Mouse (Mus musculus) hematopoietic multipotent progenitor cell, adult 10-12 weeks (in vitro differentiated cells): Measurements from ENCODE around the gene Abcf2. TPM values are rescaled to one million over a fixed set of nuclear protein-coding genes. Genes with fewer than 3 reads are reported as not detected.

Source experiments
- polyA plus RNA-seq: library from polyadenylated mRNA; stranded (reverse); fragments of >175 nt; gene quantifications from 2 replicates; pipeline ENCODE4 v1.2.3, GENCODE M21; 2012; ENCODE audit warnings: low replicate concordance

The Abcf2 gene
- 30.7 and 45.0 TPM in 2 replicates for polyA plus RNA-seq

GRCm38 (mm10) chr5:24577183-24577929 lies at the start of gene Abcf2:
Gene Abcf2 (minus strand): TSS chr5:24577467.

GRCm38 (mm10) chr5:24623986-24624821 lies 46.9 kb upstream of the Abcf2 start, which contains the start of gene Smarcd3:
Gene Smarcd3 (minus strand): TSS chr5:24624411.

GRCm38 (mm10) chr5:24586547-24587199 lies 9.4 kb upstream of the Abcf2 start, which contains the start of gene Chpf2:
Gene Chpf2 (plus strand): TSS chr5:24586741.

GRCm38 (mm10) chr5:24556709-24557108 lies 20.6 kb downstream of the Abcf2 start, which contains the start of gene 4931409K22Rik:
Gene 4931409K22Rik (minus strand): TSS chr5:24556809.

GRCm38 (mm10) chr5:24540387-24541143 lies 36.7 kb downstream of the Abcf2 start, which contains the start of gene Asb10:
Gene Asb10 (minus strand): TSS chr5:24540978.

GRCm38 (mm10) chr5:24526889-24527230 lies 50.4 kb downstream of the Abcf2 start, which contains the start of gene Gbx1:
Gene Gbx1 (minus strand): TSS chr5:24527202.

Other genes with a start within 250 kb of the Abcf2 start
- gene Kcnh2, start 225.9 kb downstream of the Abcf2 start, polyA plus RNA-seq: 2.7 and 3.8 TPM in 2 replicates
- 0.03 and 0.55 TPM in 2 replicates for gene Nos3, start 212.7 kb downstream of the Abcf2 start, polyA plus RNA-seq
- gene Atg9b, start 185.3 kb downstream of the Abcf2 start, polyA plus RNA-seq: 0.76 and 2.1 TPM in 2 replicates
- gene Abcb8, start 183.8 kb downstream of the Abcf2 start, polyA plus RNA-seq: 22.2 and 24.6 TPM in 2 replicates
- gene Asic3, start 164.1 kb downstream of the Abcf2 start, polyA plus RNA-seq: not detected in 2 replicates
- gene Cdk5, start 153.9 kb downstream of the Abcf2 start, polyA plus RNA-seq: 24.2 and 29.2 TPM in 2 replicates
- gene Slc4a2, start 153.6 kb downstream of the Abcf2 start, polyA plus RNA-seq: 39.9 and 69.4 TPM in 2 replicates
- 223 and 290 TPM in 2 replicates for gene Fastk, start 132.2 kb downstream of the Abcf2 start, polyA plus RNA-seq
- gene Tmub1, start 129.6 kb downstream of the Abcf2 start, polyA plus RNA-seq: 67.4 and 74.4 TPM in 2 replicates
- gene Agap3, start 125.3 kb downstream of the Abcf2 start, polyA plus RNA-seq: 117 and 125 TPM in 2 replicates
- 0.10 TPM in 1 of 2 replicates, not detected in the other for gene Gbx1, start 50.3 kb downstream of the Abcf2 start, polyA plus RNA-seq
- gene Asb10, start 36.5 kb downstream of the Abcf2 start, polyA plus RNA-seq: 0.12 and 0.15 TPM in 2 replicates
- gene 4931409K22Rik, start 20.7 kb downstream of the Abcf2 start, polyA plus RNA-seq: not detected in 2 replicates
- gene Chpf2, start 9.3 kb upstream of the Abcf2 start, polyA plus RNA-seq: 46.0 and 241 TPM in 2 replicates
- gene Smarcd3, start 46.9 kb upstream of the Abcf2 start, polyA plus RNA-seq: 0.66 and 1.7 TPM in 2 replicates
- gene Nub1, start 108.1 kb upstream of the Abcf2 start, polyA plus RNA-seq: 35.9 and 43.3 TPM in 2 replicates
- gene Wdr86, start 153.3 kb upstream of the Abcf2 start, polyA plus RNA-seq: 1.8 and 2.2 TPM in 2 replicates
- 2.3 and 3.4 TPM in 2 replicates for gene Crygn, start 180.5 kb upstream of the Abcf2 start, polyA plus RNA-seq